Mouse (Mus musculus) G1E (cell line): ENCODE data around the gene Csf3.

Source experiments
- CTCF ChIP-seq: IDR thresholded peaks from 2 replicates; pipeline ENCODE4 v1.5.1; 2012; ENCODE audit warnings: low read depth, low read length, inconsistent platforms, mixed read lengths
- GATA1 ChIP-seq: IDR thresholded peaks from 2 replicates; pipeline ENCODE4 v1.6.1; 2012; ENCODE audit warnings: borderline replicate concordance, low read length, inconsistent platforms, mixed read lengths
- GATA2 ChIP-seq: IDR thresholded peaks from 2 replicates; pipeline ENCODE4 v1.6.1; 2012; ENCODE audit warnings: low read depth, low read length, inconsistent platforms, borderline replicate concordance
- POLR2AphosphoS5 ChIP-seq: IDR thresholded peaks from 2 replicates; pipeline ENCODE4 v1.6.1; 2012; ENCODE audit warnings: low read depth, low read length, inconsistent platforms; ENCODE audit not compliant: insufficient replicate concordance
- TAL1 ChIP-seq: conservative IDR thresholded peaks from 2 replicates; pipeline ENCODE4 v1.6.1; 2012; ENCODE audit warnings: low read depth, low read length, inconsistent platforms, mixed read lengths

- no peak for TF ChIP-seq CTCF
- no peak for TF ChIP-seq TAL1
- no peak for TF ChIP-seq GATA2
- no peak for TF ChIP-seq GATA1
- no peak for TF ChIP-seq POLR2AphosphoS5
These were observed 33.0 kb downstream of the Csf3 start for GRCm38 (mm10) chr11:98734020-98734419.
